Mouse (Mus musculus): ENCODE measurements around the gene Rbm48. TPM values are rescaled to one million over a fixed set of nuclear protein-coding genes. Genes with fewer than 3 reads are reported as not detected.

Gene Rbm48
- polyA plus RNA-seq, 1 experiment from 2014 or later, result 15.6 TPM

DNA sequence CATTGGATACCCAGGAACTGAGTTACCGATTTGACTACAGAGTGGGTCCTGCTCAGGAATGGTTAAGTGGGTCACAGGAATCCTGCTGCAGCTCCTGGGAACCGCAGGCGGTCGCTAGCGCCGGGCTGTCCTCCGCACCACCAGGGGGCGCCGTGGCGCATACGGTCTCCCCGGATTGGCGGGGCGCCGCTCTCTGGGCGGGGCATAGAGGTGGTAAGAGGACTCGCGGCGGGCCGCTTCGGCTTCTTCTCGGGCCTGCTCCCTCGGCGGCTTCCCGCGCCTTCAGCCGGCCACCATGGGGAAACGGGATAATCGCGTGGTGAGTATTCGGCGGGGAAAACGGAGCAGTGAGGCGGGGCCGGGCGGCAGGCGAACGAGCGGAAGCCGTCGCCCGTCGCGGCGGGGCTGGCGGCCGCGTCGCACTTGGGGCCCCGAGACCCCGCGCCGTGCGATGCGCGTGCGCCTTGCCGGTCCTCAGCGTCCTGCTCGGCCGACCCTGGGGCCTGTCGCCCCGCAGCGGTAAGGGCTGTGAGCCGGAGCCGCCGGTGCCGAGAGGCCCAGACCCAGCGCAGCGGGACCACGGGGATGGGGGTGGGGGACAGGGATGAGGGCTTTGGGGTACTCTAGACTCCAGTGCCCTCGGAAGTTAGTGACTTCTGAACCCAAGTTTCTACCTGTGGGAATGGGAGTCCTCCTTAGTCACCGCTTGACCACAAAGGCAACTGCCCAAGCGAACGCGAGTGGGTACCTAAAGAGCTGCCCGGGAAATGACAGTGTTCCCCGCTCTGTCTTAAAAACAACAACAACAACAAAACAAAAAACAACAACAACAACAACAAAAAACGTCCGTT is 52.5 kb downstream of the Rbm48 start, which contains the start of gene Fam133b:
TSS of gene Fam133b (plus strand) at position 205 of the 851 bp plus-strand sequence.
- Histone ChIP-seq H3K9me3 (0 out of 2 replicates have a peak, but pooled peaks cover 2% of the 10 kb centered on the region), H3K27ac (replicated peaks) (peak within 1 kb of the TSS; percentile 97), H3K4me3 (peak within 1 kb of the TSS; percentile 94), H3K4me1 (peaks cover 12% of the 10 kb centered on the region), H3K27me3 (replicated peaks; ENCODE audit: low read depth, poor library complexity, severe bottlenecking) (no peaks in the 10 kb centered on the region), H3K36me3 (replicated peaks) (peaks cover 30% of the 10 kb centered on the region)
- under 1% methylated on average over 80 of the region's 80 CpGs for WGBS
- DNase-seq (ENCODE audit: low spot score), result peak; percentile 98

- Histone ChIP-seq H3K27me3 (replicated peaks; ENCODE audit: low read depth, poor library complexity, severe bottlenecking) (no peaks in the 10 kb centered on the region), H3K9me3 (no peaks in the 10 kb centered on the region), H3K36me3 (replicated peaks) (peaks cover 13% of the 10 kb centered on the region), H3K4me1 (peaks cover 12% of the 10 kb centered on the region), H3K27ac (replicated peaks) (no peak overlapping the region), H3K4me3 (no peak overlapping the region)
- 79% methylated on average over 6 of the region's 6 CpGs for WGBS
- DNase-seq (ENCODE audit: low spot score), result no peak
Measured at GRCm38 (mm10) chr5:3541871-3542270, 54.5 kb downstream of the Rbm48 start.

DNA sequence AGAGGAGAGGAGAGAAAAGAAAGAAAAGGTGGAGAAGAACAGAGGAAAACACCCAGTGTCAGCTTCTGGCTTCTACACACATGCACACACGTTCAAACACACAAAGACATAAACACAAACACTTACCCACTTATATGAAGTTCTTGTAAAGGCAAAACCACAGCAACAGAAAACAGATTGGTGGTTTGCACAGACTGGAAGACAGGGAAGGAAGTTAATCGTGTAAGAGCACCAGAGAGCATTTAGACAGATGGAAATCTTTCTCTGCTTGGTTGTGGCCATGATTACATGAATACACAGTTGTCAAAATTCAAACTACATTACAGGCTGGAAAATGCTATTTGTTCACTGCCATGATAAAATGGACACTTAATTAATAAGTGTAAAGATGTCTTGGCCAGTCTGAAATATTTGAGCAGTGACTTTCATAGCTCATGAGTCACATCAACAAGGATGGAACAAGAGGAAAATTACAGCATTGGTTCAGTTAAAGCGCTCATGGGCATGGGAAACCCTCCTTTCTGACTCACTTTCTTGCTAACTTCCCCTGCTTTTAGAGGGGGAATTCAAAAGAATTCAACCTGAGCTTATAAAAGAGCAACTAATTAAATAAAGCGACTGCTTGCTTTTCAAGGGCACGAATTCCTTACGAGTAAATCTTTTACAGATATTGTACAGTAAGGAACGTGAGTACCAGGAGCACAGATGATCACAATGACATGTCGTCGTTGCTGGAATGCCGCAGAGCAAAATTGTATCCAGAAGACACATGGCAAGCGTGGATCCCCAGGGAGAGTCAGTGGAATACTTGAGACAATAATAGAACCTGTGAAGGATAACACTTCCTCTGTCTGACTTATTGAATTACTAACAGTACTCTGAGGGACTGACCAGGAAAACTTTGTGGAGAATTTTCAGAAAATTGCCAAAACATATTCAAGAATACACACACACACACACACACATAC is 57.6 kb downstream of the Rbm48 start:
- Histone ChIP-seq H3K36me3 (replicated peaks) (no peaks in the 10 kb centered on the region), H3K27ac (replicated peaks) (no peak overlapping the region), H3K27me3 (replicated peaks; ENCODE audit: low read depth, poor library complexity, severe bottlenecking) (no peaks in the 10 kb centered on the region), H3K9me3 (no peaks in the 10 kb centered on the region), H3K4me3 (no peak overlapping the region), H3K4me1 (0 out of 2 replicates have a peak, but pooled peaks cover 4% of the 10 kb centered on the region)
- WGBS, result 63% methylated on average over 11 of the region's 11 CpGs
- no peak for DNase-seq (ENCODE audit: low spot score)

DNA sequence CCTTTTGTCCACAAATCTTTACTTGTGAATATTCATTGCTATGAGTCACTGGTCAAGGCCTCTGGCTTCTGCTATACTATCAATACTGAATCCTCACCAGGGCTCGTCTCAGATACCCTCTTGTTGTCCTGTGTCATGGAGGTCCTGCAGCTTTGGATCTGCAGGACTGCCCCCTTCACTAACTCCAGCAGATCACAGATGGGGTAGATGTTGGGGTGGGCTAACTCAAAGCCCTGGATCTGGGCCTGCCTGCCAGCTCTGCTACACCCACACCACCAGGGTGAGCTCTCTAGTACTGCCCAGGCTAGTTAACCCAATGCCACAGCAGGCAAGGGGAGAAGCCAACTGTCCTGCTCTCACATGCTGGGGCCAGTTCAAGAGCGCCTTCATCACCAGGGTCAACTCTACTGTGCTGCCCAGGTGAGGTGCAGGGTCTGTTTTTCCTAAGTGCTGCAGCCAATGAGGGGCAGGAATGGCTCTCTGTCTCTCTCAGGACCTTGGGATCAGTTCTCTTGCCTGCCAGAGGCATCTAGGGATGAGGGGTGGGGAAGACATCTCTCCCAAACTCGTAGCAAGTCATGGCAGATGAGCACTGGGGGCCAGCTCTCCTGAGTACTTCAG is 59.7 kb downstream of the Rbm48 start:
- Histone ChIP-seq H3K36me3 (replicated peaks) (no peaks in the 10 kb centered on the region), H3K9me3 (no peaks in the 10 kb centered on the region), H3K27ac (replicated peaks) (no peak overlapping the region), H3K4me3 (no peak overlapping the region), H3K27me3 (replicated peaks; ENCODE audit: low read depth, poor library complexity, severe bottlenecking) (no peaks in the 10 kb centered on the region), H3K4me1 (0 out of 2 replicates have a peak, but pooled peaks cover 4% of the 10 kb centered on the region)
- 71% methylated on average over 3 of the region's 3 CpGs for WGBS
- no peak for DNase-seq (ENCODE audit: low spot score)

Other genes starting within 250 kb of the Rbm48 start
- 34.6 and 38.0 TPM in 2 replicates for gene Fam133b, start 52.8 kb downstream of the Rbm48 start, polyA plus RNA-seq (2016; fragmentation: Nextera tagmentation; extraction: Ambion mirVana)
- 3.9 and 4.0 TPM in 2 replicates for gene 1700109H08Rik, start 25.0 kb downstream of the Rbm48 start, polyA plus RNA-seq (2016; fragmentation: Nextera tagmentation; extraction: Ambion mirVana)
- 13.5 TPM in 2 replicates for gene Pex1, start 519 bp downstream of the Rbm48 start, polyA plus RNA-seq (2016; fragmentation: Nextera tagmentation; extraction: Ambion mirVana)
- not detected in 2 replicates for gene Tmbim7, start 54.6 kb upstream of the Rbm48 start, polyA plus RNA-seq (2016; fragmentation: Nextera tagmentation; extraction: Ambion mirVana)
- gene Gatad1, start 60.6 kb upstream of the Rbm48 start, polyA plus RNA-seq (2016; fragmentation: Nextera tagmentation; extraction: Ambion mirVana), result 70.3 and 72.5 TPM in 2 replicates
- gene Ankib1, start 206.3 kb upstream of the Rbm48 start, polyA plus RNA-seq (2016; fragmentation: Nextera tagmentation; extraction: Ambion mirVana), result 9.2 and 9.3 TPM in 2 replicates
- 57.1 and 57.8 TPM in 2 replicates for gene Krit1, start 206.6 kb upstream of the Rbm48 start, polyA plus RNA-seq (2016; fragmentation: Nextera tagmentation; extraction: Ambion mirVana)
- gene Lrrd1, start 248.6 kb upstream of the Rbm48 start, polyA plus RNA-seq (2016; fragmentation: Nextera tagmentation; extraction: Ambion mirVana), result 0.07 TPM in 1 of 2 replicates, not detected in the other